Mouse (Mus musculus) stomach, postnatal 0 days (tissue): ENCODE measurements around the gene Scaf1.

ENCODE experiments used
- CTCF ChIP-seq: IDR thresholded peaks from 2 replicates; pipeline ENCODE4 v1.5.1; 2016; ENCODE audit warnings: antibody characterized with exemption, low read depth, mild to moderate bottlenecking, moderate library complexity
- EP300 ChIP-seq: optimal IDR thresholded peaks from 2 replicates; pipeline ENCODE3; 2016; ENCODE audit warnings: antibody characterized with exemption

DNA sequence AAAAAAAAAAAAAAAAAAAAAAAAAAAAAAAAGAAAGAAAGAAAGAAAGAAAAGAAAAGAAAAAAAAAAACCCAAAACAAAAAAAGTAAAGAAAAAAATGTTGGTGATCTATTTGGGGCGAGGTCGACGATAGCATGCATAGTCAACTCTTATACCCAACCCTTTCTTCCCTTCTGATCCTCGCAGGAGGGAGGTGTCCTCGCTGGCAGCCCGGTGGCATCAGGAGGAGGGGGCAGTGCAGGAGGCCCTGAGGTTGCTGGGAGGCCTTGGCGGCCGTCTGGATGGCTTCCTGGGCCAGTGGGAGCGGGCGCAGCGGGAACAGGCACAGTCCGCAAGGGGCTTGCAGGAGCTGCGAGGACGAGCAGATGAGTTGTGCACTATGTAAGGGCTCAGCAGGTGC is 62.6 kb downstream of the Scaf1 start:
- TF ChIP-seq CTCF (no peak), EP300 (no peak)
